Mouse (Mus musculus) heart, adult 2 months (tissue): ENCODE data around the gene Olfr279. TPM values are rescaled to one million over a fixed set of nuclear protein-coding genes. Genes with fewer than 3 reads are reported as not detected.

Source experiments
- DNase-seq, 2 experiments: peaks; one replicate each; pipeline ENCODE4 v3.0.0; 2021
- H3K27ac ChIP-seq: fragments of 200-600 bp; 2 replicates; pipeline ENCODE4 v1.8.1; 2022
- H3K27me3 ChIP-seq: fragments of 200-500 bp; 2 replicates; pipeline ENCODE4 v1.6.1; 2012; ENCODE audit warnings: mild to moderate bottlenecking, low read length, inconsistent platforms, mixed read lengths; ENCODE audit not compliant: control insufficient read depth, insufficient read depth
- H3K36me3 ChIP-seq: fragments of 200-500 bp; 2 replicates; pipeline ENCODE4 v1.6.1; 2012; ENCODE audit warnings: low read length, inconsistent platforms; ENCODE audit not compliant: control insufficient read depth, insufficient read depth
- H3K4me1 ChIP-seq: fragments of 200-500 bp; 2 replicates; pipeline ENCODE4 v1.6.1; 2011; ENCODE audit warnings: low read length; ENCODE audit not compliant: control insufficient read depth, insufficient read depth
- H3K4me3 ChIP-seq: fragments of 200-600 bp; 2 replicates; pipeline ENCODE4 v1.8.1; 2022
- H3K79me2 ChIP-seq: fragments of 200-500 bp; replicated peaks from 2 replicates; pipeline ENCODE4 v1.6.1; 2012; ENCODE audit warnings: mild to moderate bottlenecking, inconsistent platforms, low read length, moderate library complexity, mixed read lengths; ENCODE audit not compliant: control insufficient read depth, insufficient read depth
- H3K9ac ChIP-seq: fragments of 200-500 bp; 2 replicates; pipeline ENCODE4 v1.6.1; 2012; ENCODE audit warnings: low read depth, mild to moderate bottlenecking, control low read depth, inconsistent platforms, low read length, mixed read lengths
- CTCF ChIP-seq: fragments of 200-600 bp; IDR thresholded peaks from 2 replicates; pipeline ENCODE4 v1.8.1; 2022; ENCODE audit warnings: antibody characterized with exemption, mild to moderate bottlenecking, moderate library complexity
- EP300 ChIP-seq: fragments of 200-500 bp; IDR thresholded peaks from 2 replicates; pipeline ENCODE4 v1.6.1; 2011; ENCODE audit warnings: low read depth, low read length, control low read depth; ENCODE audit not compliant: insufficient read depth
- POLR2A ChIP-seq: fragments of 200-500 bp; IDR thresholded peaks from 2 replicates; pipeline ENCODE4 v1.6.1; 2011; ENCODE audit warnings: mild to moderate bottlenecking, low read depth, low read length, control low read depth; ENCODE audit not compliant: insufficient read depth
- WGBS: fragments of 180-500 bp; shearing (Covaris S2); methylation state at CpG from one replicate; pipeline ENCODE4 v1.1.7; 2018; 5-methylcytosine and 5-hydroxymethylcytosine counted together
- intact Hi-C: fragments of 180-260 bp; cut with DNase I; formaldehyde crosslinking; loops from one replicate; pipeline ENCODE4 v1.15.1; 2025
- polyA plus RNA-seq: library from polyadenylated mRNA; depleted of rRNA; stranded (reverse); fragments of >200 nt; gene quantifications from 2 replicates; pipeline ENCODE4 v1.2.3, GENCODE M21; 2012
- total RNA-seq, 2 experiments: library from RNA; stranded (reverse); gene quantifications; 2 replicates each; pipeline ENCODE4 v1.2.3; 2021

Olfr279 gene
- total and polyA plus RNA-seq, 3 experiments, result not detected

GRCm38 (mm10) chr15:98507321-98507720 is 15.1 kb downstream of the Olfr279 start:
- H3K4me1 ChIP-seq, result peaks cover 11% of the 10 kb centered on the region
- H3K4me3 ChIP-seq, result no peak overlapping the region
- H3K79me2 ChIP-seq, result no peaks in the 10 kb centered on the region
- no peak overlapping the region for H3K27ac ChIP-seq
- WGBS, result 92% methylated on average over 6 of the region's 6 CpGs
- no peaks in the 10 kb centered on the region for H3K27me3 ChIP-seq
- no peak for DNase-seq
- intact Hi-C loops, result loop anchor here (5.0 to 10.0 kb wide), 2 partner anchors 115 to 323 kb away; no protein-coding TSS in a partner anchor
- no peaks in the 10 kb centered on the region for H3K36me3 ChIP-seq
- no peak overlapping the region for H3K9ac ChIP-seq
- TF ChIP-seq EP300 (no peak), POLR2A (no peak), CTCF (no peak)

DNA sequence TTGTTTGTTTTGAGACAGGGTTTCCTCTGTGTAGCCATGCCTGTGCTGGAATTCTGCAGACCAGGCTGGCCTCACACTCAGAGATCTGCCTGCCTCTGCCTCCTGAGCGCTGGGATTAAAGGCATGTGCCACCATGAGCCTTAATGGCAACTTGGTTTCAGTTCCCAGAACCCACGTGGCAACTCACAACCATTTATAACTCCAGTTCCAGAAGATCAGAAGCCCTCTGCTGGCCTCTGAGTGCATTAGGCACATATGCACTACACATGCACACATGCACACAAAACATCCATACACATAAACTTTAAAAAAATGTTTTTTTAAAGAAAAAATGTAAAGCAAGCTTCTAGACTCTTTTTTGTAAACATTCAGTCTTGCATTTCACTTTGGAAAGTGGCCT is 17.2 kb downstream of the Olfr279 start:
- 65% methylated on average over 2 of the region's 2 CpGs for WGBS
- no peak overlapping the region for H3K4me3 ChIP-seq
- no peak overlapping the region for H3K27ac ChIP-seq
- no peak for DNase-seq
- no peaks in the 10 kb centered on the region for H3K79me2 ChIP-seq
- no peak for TF ChIP-seq EP300
- no peak for TF ChIP-seq CTCF
- TF ChIP-seq POLR2A, result no peak
- no peak overlapping the region for H3K9ac ChIP-seq
- intact Hi-C loops, result loop anchor here (5.0 to 10.0 kb wide), 2 partner anchors 117 to 325 kb away; no protein-coding TSS in a partner anchor
- H3K27me3 ChIP-seq, result no peaks in the 10 kb centered on the region
- H3K36me3 ChIP-seq, result no peaks in the 10 kb centered on the region
- H3K4me1 ChIP-seq, result peaks cover 18% of the 10 kb centered on the region

GRCm38 (mm10) chr15:98510438-98511385 is 18.5 kb downstream of the Olfr279 start:
- Histone ChIP-seq H3K79me2 (no peaks in the 10 kb centered on the region), H3K27ac (peak overlapping the region; percentile 75), H3K36me3 (no peaks in the 10 kb centered on the region), H3K9ac (peak overlapping the region; percentile 34), H3K4me3 (peak overlapping the region; percentile 48), H3K4me1 (peaks cover 15% of the 10 kb centered on the region), H3K27me3 (no peaks in the 10 kb centered on the region)
- peak; percentile 76 to 87 for DNase-seq
- intact Hi-C loops, result loop anchor here (2.0 kb wide), 2 partner anchors 56 to 106 kb away; no protein-coding TSS in a partner anchor
- TF ChIP-seq POLR2A (no peak), EP300 (0 out of 2 replicates have a peak, but pooled peaks have one; percentile 44), CTCF (peak; percentile 71)
- 17% methylated on average over 25 of the region's 25 CpGs for WGBS

DNA sequence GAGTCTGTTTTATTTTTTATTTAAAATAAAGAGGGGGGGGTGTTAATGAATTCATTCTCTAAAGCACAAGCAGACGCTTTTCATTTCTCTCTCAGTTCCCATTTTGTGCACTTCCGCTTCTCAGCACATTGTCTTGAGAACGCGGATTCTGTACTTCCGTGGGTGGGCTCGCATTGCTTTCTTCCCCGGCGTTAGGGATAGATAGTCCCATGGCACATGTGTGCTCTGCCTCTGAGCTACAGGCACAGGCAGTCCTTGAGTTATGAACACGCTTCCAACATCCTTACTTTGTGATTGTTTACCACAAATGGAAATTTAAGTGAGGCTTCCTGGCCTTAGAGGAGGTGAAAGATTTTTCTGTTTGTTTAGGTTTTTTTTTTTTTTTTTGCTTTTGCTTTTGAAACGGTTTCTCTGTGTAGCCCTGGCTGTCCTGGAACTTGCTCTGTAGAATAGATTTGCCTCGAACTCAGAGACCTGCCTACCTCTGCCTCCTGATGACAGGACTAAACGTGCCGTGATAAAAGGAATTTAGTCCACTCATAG is 19.3 kb downstream of the Olfr279 start:
- 38% methylated on average over 13 of the region's 13 CpGs for WGBS
- no peak overlapping the region for H3K9ac ChIP-seq
- H3K79me2 ChIP-seq, result no peaks in the 10 kb centered on the region
- peak; percentile 31; the same call in 1 of the 2 replicates for TF ChIP-seq POLR2A
- TF ChIP-seq CTCF, result no peak
- no peak for TF ChIP-seq EP300
- peak overlapping the region; percentile 75 for H3K27ac ChIP-seq
- intact Hi-C loops, result loop anchor here (2.0 kb wide), 2 partner anchors 55 to 105 kb away; no protein-coding TSS in a partner anchor
- H3K36me3 ChIP-seq, result no peaks in the 10 kb centered on the region
- peak overlapping the region; percentile 48 for H3K4me3 ChIP-seq
- DNase-seq, result peak; percentile 45 to 67
- peaks cover 13% of the 10 kb centered on the region for H3K4me1 ChIP-seq
- no peaks in the 10 kb centered on the region for H3K27me3 ChIP-seq

GRCm38 (mm10) chr15:98512232-98512631 is 20.0 kb downstream of the Olfr279 start:
- WGBS, result 50% methylated on average over 8 of the region's 8 CpGs

More at GRCm38 (mm10) chr15:98512232-98512631, 20.0 kb downstream of the Olfr279 start:
- TF ChIP-seq CTCF, result no peak
- TF ChIP-seq POLR2A, result no peak
- TF ChIP-seq EP300, result no peak
- Histone ChIP-seq H3K27me3 (no peaks in the 10 kb centered on the region), H3K9ac (no peak overlapping the region), H3K79me2 (no peaks in the 10 kb centered on the region), H3K36me3 (no peaks in the 10 kb centered on the region), H3K27ac (peak overlapping the region; percentile 75), H3K4me3 (no peak overlapping the region), H3K4me1 (peaks cover 13% of the 10 kb centered on the region)
- intact Hi-C loops, result no loop called here
- DNase-seq, result peak; percentile 34 to 40
